Mouse (Mus musculus) c-Kit-positive CD71-positive TER-119-positive erythroid progenitor cells, embryonic 14.5 days (primary cell): ENCODE results near the gene Slc5a3.

Experiments used
- DNase-seq: peaks from one replicate; pipeline ENCODE4 v3.0.0-alpha.2; 2013; ENCODE audit warnings: low spot score

Gene Slc5a3

GRCm38 (mm10) chr16:92057852-92058643 is at the start of gene Slc5a3, which contains the start of the genes Mrps6 and Gm49711:
Slc5a3 (plus strand) TSS chr16:92058322.
Mrps6 (plus strand) TSS chr16:92058270.
Gm49711 (plus strand) TSS chr16:92058316.
- DNase-seq, result peak; percentile 69

GRCm38 (mm10) chr16:92009586-92009985 is 48.5 kb upstream of the Slc5a3 start:
- no peak for DNase-seq

- no peak for DNase-seq
Measured at GRCm38 (mm10) chr16:92016792-92017191, 41.3 kb upstream of the Slc5a3 start.

GRCm38 (mm10) chr16:92019141-92020118 is 38.7 kb upstream of the Slc5a3 start:
- DNase-seq, result no peak

- no peak for DNase-seq
Measured at GRCm38 (mm10) chr16:92021656-92022400, 36.3 kb upstream of the Slc5a3 start.

GRCm38 (mm10) chr16:92022494-92023283 is 35.4 kb upstream of the Slc5a3 start:
- DNase-seq, result no peak

- no peak for DNase-seq
Measured at GRCm38 (mm10) chr16:92033286-92033685, 24.8 kb upstream of the Slc5a3 start.

GRCm38 (mm10) chr16:92034676-92035075 is 23.4 kb upstream of the Slc5a3 start:
- no peak for DNase-seq

- no peak for DNase-seq
Measured at GRCm38 (mm10) chr16:92036701-92037100, 21.4 kb upstream of the Slc5a3 start.

GRCm38 (mm10) chr16:92037891-92038607 is 20.1 kb upstream of the Slc5a3 start:
- DNase-seq, result no peak

GRCm38 (mm10) chr16:92039421-92039820 is 18.7 kb upstream of the Slc5a3 start:
- DNase-seq, result no peak

GRCm38 (mm10) chr16:92039966-92040365 is 18.2 kb upstream of the Slc5a3 start:
- DNase-seq, result no peak

GRCm38 (mm10) chr16:92051777-92052310 is 6.3 kb upstream of the Slc5a3 start:
- DNase-seq, result no peak

GRCm38 (mm10) chr16:92052569-92052968 is 5.6 kb upstream of the Slc5a3 start:
- no peak for DNase-seq

- no peak for DNase-seq
Measured at GRCm38 (mm10) chr16:92056711-92057110, 1.4 kb upstream of the Slc5a3 start.

- no peak for DNase-seq
Measured at GRCm38 (mm10) chr16:92057456-92057851, 668 bp upstream of the Slc5a3 start.

GRCm38 (mm10) chr16:92058644-92059620 is 810 bp downstream of the Slc5a3 start:
- DNase-seq, result no peak

GRCm38 (mm10) chr16:92060213-92060612 is 2.1 kb downstream of the Slc5a3 start:
- no peak for DNase-seq

GRCm38 (mm10) chr16:92061586-92061985 is 3.5 kb downstream of the Slc5a3 start:
- DNase-seq, result no peak
